Mouse (Mus musculus) forebrain, embryonic 16.5 days (tissue): ENCODE measurements around the gene Brd3os. TPM values are rescaled to one million over a fixed set of nuclear protein-coding genes. Genes with fewer than 3 reads are reported as not detected.

Experiments used
- ATAC-seq: fragments of 200-750 bp; cut with Nextera tagmentation; 2 replicates; pipeline ENCODE4 v1.8.0; 2017; ENCODE audit warnings: mild to moderate bottlenecking, moderate library complexity
- H3K27ac ChIP-seq: fragments of 300-500 bp; sonication (generic); 2 replicates; pipeline ENCODE4 v1.5.1; 2014; ENCODE audit warnings: low read length, control low read depth
- H3K27me3 ChIP-seq: fragments of 300-500 bp; sonication (generic); replicated peaks from 2 replicates; pipeline ENCODE4 v1.6.1; 2014; ENCODE audit warnings: low read length; ENCODE audit not compliant: control insufficient read depth, insufficient read depth
- H3K36me3 ChIP-seq: fragments of 300-500 bp; sonication (generic); 2 replicates; pipeline ENCODE4 v1.6.1; 2014; ENCODE audit not compliant: control insufficient read depth, insufficient read depth
- H3K4me1 ChIP-seq: fragments of 300-500 bp; sonication (generic); replicated peaks from 2 replicates; pipeline ENCODE4 v1.6.1; 2014; ENCODE audit warnings: low read length; ENCODE audit not compliant: control insufficient read depth, insufficient read depth
- H3K4me2 ChIP-seq: fragments of 300-500 bp; sonication (generic); 2 replicates; pipeline ENCODE4 v1.6.1; 2014; ENCODE audit warnings: mild to moderate bottlenecking, low read length, control low read depth
- H3K4me3 ChIP-seq: fragments of 300-500 bp; sonication (generic); replicated peaks from 2 replicates; pipeline ENCODE4 v1.5.1; 2014; ENCODE audit warnings: mild to moderate bottlenecking, low read length, control low read depth
- H3K9ac ChIP-seq: fragments of 300-500 bp; sonication (generic); replicated peaks from 2 replicates; pipeline ENCODE4 v1.6.1; 2014; ENCODE audit warnings: low read depth, low read length, control low read depth
- H3K9me3 ChIP-seq: fragments of 300-500 bp; sonication (generic); 2 replicates; pipeline ENCODE4 v1.6.1; 2016; ENCODE audit warnings: low read length; ENCODE audit not compliant: control insufficient read depth
- WGBS: fragments of 180-500 bp; shearing (Covaris S2); extraction: QIAGEN DNeasy Blood & Tissue Kit; methylation state at CpG from one replicate; pipeline ENCODE4 v1.1.7; 2014; 5-methylcytosine and 5-hydroxymethylcytosine counted together
- polyA plus RNA-seq: library from polyadenylated mRNA; unstranded; fragments of >200 nt; fragmentation: Nextera tagmentation; extraction: Ambion mirVana; gene quantifications from 2 replicates; pipeline ENCODE4 v1.2.1, GENCODE M21; 2015

Gene Brd3os
- polyA plus RNA-seq, 1 experiment from 2014 or later: 34.3 TPM

DNA sequence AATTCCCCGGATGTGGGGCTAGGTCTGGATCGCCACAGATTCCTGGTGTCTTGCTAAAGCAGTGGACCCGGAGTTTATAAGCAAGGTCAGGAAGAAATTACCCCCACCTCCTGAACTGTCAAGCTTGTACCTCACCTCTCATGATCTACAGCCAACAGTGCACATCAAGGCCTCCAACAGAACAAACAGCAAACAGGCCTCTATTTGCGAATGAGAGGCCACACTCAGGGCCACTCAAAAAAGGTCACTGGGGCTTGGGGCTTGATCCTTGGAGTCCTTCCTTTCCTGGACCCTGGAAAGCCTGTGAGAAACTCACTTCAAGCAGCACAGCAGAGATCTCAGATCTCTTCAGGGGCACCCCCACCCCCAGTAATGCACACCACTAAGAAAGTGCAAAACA lies 31.8 kb downstream of the Brd3os start:
- peak overlapping the region; percentile 95 for H3K9ac ChIP-seq
- H3K27me3 ChIP-seq: no peaks in the 10 kb centered on the region
- 28% methylated on average over 4 of the region's 4 CpGs for WGBS
- peaks cover 43% of the 10 kb centered on the region for H3K4me1 ChIP-seq
- H3K36me3 ChIP-seq: no peaks in the 10 kb centered on the region; the same call in 1 of the 2 replicates
- H3K9me3 ChIP-seq: no peaks in the 10 kb centered on the region
- ATAC-seq: no peak
- H3K27ac ChIP-seq: no peak overlapping the region
- peak overlapping the region; percentile 83 for H3K4me2 ChIP-seq
- peak overlapping the region; percentile 99 for H3K4me3 ChIP-seq

DNA sequence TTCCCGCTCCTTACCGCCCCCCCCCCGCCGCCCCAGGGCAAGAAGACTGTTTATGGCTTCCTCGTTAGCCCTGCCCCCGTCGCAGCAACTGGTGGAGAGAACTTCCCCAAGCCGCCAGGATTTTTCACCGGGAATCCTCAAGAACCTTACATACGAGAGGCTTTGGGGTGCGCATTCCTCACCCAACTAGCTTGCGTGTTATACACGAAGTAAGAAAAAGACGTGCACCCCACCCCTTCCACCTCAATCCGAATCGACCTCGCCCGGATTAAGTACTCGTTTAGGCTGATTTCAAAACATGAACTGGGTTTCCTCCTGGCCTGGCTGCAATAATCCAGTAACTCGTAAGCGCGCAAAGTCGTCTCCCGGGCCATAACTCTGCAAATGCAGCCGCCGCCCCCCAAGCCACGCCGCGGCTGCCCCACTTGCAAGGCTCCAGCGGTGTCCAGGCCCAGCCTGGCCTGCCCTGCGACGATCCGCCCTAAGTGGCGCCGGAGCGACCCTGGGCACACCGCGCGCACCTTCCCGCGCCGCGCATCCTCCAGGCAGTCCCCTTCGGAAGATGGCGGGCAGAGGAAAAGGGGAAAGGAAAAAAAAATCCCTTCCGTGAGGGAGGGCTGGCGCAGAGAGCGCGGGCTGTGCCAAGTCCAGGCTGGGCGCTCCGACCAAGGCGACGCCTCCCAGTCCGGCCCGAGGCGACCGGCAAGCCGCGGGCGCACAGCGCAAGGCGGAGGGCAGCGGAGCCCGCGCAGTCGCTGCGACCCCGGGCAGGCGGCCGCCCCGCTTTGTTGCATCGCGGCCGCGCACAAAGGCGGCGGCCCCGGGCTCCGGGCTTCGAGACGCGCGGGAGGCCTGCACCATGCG lies 32.7 kb downstream of the Brd3os start:
- Histone ChIP-seq H3K9ac (peak overlapping the region; percentile 95), H3K4me2 (peak overlapping the region; percentile 83), H3K9me3 (no peaks in the 10 kb centered on the region), H3K27me3 (no peaks in the 10 kb centered on the region), H3K4me1 (peaks cover 43% of the 10 kb centered on the region), H3K36me3 (no peaks in the 10 kb centered on the region), H3K27ac (peak overlapping the region; percentile 95), H3K4me3 (peak overlapping the region; percentile 99)
- 0% methylated on average over 79 of the region's 84 CpGs for WGBS
- peak; percentile 44 for ATAC-seq

DNA sequence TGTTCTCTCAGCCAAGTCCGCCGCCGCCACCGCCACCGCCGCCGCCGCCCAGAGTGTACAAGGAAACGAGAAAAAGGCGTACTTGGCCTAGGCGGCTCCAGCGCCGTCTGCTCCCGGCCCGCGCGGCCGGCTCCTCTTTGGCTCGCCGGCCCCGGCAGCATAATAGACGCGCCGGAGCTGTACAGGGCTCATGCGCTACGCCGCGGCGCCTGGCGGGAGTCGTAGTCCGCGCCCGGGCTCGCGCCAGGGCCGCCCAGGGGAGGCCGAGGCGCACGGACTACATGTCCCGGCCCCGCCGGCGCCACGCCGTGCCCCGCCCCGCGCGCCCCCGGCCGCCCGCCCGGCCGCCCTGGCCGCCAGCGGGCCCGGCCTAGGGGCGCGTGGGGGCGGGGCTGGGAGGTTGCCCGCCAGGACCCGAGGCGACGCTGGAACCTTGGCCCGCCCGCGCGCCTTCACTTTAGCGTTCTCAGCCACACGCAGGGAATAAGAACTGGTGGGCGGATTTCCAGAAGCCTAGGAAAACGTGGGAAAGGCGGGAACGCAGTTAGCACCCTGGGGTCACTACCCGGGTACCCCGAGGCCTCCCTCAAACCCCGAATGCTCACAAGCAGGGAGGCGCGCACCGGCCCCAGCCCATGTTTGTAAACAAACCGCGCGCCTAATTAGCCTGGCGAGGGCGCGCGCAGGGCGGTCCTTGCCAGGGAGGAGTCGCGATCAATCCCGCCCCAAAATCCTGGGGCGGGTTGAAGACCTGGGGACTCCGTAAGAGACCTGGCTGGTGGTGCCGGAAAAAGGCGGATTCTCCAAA lies 33.6 kb downstream of the Brd3os start:
- Histone ChIP-seq H3K4me3 (peak overlapping the region; percentile 99), H3K9ac (peak overlapping the region; percentile 95), H3K4me1 (peaks cover 43% of the 10 kb centered on the region), H3K4me2 (peak overlapping the region; percentile 83), H3K27ac (peak overlapping the region; percentile 95), H3K36me3 (no peaks in the 10 kb centered on the region), H3K27me3 (no peaks in the 10 kb centered on the region), H3K9me3 (no peaks in the 10 kb centered on the region)
- ATAC-seq: peak; percentile 99
- under 1% methylated on average over 70 of the region's 96 CpGs for WGBS

DNA sequence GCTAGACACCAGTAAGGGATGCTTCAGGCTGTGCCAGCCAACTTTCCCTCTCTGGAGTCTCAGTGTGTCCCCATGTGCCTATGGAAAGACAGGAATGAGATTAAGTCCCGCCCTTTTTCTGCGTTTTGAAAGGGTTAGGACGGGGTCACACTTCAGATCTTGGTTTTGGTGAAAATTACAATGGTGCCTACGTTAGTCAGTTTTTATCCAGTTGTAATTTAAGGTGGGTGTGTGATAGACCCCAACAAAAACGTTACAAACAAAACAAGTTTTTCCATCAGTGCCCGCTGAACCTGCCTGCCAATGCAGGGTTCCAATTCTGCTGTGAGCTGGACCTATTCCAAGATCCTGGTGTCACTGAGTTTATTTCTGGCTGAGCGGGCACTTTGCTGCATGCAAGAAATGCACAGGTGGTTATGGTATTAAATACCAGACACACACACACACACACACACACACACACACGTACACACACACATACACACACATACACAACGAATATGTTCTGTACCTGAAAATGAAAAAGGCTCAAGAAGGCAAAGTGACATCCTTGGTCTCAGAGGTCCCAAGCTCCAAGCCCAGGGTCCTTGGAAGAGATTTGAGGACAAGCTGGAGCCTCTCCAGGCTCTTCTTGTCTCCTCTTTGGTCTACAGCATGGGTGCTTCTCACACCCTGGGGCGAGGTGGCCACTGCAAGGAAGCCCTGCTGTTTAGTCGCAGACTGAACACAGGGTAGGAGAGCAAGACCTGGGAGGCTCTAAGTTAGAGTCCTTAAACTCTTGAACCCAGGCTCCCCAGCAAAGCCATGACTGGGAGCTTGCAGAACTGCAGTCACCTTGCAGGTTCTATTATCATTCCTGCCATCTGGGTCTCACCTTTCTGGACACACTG lies 34.4 kb downstream of the Brd3os start:
- Histone ChIP-seq H3K9me3 (no peaks in the 10 kb centered on the region), H3K4me1 (peaks cover 35% of the 10 kb centered on the region), H3K36me3 (no peaks in the 10 kb centered on the region), H3K9ac (peak overlapping the region; percentile 95), H3K4me3 (peak overlapping the region; percentile 99), H3K4me2 (peak overlapping the region; percentile 74), H3K27me3 (no peaks in the 10 kb centered on the region), H3K27ac (peak overlapping the region; percentile 95)
- 19% methylated on average over 11 of the region's 11 CpGs for WGBS
- no peak for ATAC-seq

DNA sequence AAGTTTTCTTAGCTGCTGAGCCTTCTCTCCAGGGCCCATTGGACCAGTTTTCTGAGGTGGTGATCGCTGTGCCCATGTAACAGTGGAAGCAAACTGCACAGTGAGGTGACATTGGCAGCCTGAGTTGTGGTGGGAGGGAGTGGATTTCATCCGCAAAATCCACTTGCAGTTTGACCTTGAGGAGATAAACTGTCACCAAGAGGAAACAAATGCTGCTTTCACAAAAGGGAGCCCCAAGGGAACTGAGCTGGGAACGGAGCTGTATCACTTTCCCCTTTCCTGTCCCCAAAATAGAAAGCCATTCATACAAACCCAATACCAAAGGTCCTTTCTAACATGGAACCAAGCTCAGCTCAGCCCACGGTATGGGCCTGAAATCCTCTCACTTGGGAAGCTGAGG lies 37.7 kb downstream of the Brd3os start:
- no peaks in the 10 kb centered on the region for H3K27me3 ChIP-seq
- 78% methylated on average over 4 of the region's 4 CpGs for WGBS
- H3K9ac ChIP-seq: no peak overlapping the region
- H3K4me1 ChIP-seq: peaks cover 5% of the 10 kb centered on the region
- no peaks in the 10 kb centered on the region for H3K36me3 ChIP-seq
- H3K4me2 ChIP-seq: no peak overlapping the region
- H3K27ac ChIP-seq: no peak overlapping the region
- no peak overlapping the region for H3K4me3 ChIP-seq
- ATAC-seq: no peak
- no peaks in the 10 kb centered on the region for H3K9me3 ChIP-seq

DNA sequence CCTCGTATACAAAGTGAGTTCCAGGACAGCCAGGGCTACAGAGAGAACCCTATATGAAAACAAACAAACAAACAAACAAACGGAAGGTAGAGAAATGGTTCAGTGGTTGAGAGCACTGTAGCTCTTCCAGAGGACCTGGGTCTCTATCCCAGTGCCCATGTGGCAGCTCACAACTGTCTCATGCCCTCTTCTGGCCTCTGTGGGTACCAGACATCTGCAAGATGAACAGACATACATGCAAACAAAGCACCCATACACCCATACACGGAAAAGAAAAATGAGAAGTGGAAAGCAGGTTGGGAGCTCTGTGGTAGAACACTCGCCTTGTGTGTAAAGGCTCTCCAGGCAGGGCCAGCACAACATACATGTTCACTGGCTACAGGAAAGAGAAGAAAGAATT lies 38.2 kb downstream of the Brd3os start:
- Histone ChIP-seq H3K4me2 (no peak overlapping the region), H3K4me3 (no peak overlapping the region), H3K4me1 (peaks cover 5% of the 10 kb centered on the region), H3K27ac (no peak overlapping the region), H3K9me3 (no peaks in the 10 kb centered on the region), H3K9ac (no peak overlapping the region), H3K36me3 (no peaks in the 10 kb centered on the region), H3K27me3 (no peaks in the 10 kb centered on the region)
- WGBS: 74% methylated on average over 4 of the region's 4 CpGs
- ATAC-seq: no peak

DNA sequence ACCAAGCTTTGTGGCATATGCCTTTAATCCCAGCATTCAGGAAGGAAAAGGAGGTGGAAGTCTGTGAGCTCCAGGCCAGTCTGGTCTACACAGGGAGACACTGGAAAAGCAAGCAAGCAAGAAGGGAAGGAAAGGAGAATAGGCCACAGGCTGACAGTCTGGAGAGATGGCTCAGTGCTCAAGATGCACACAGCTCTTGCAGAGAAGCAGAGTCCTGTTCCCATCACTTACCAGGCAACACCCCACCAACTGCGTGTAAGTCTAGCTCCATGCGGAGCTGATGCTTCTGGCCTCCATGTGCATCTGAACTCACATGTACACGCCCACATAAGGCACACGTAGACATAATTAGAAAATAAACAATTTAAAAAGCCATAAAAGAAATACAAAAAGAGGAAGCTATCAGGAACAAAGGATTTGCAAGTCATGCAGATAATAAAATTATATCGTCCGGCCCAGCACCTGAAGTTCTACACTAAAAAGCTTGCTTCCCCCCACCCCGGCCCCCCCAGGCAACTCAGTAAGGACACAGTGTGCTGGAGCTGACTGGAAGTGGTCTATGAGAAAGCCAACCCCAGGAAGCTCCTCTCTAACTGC lies 40.2 kb downstream of the Brd3os start:
- WGBS: 76% methylated on average over 7 of the region's 7 CpGs
- Histone ChIP-seq H3K4me3 (no peak overlapping the region), H3K27ac (no peak overlapping the region), H3K4me1 (no peaks in the 10 kb centered on the region), H3K9ac (no peak overlapping the region), H3K4me2 (no peak overlapping the region), H3K36me3 (no peaks in the 10 kb centered on the region), H3K9me3 (no peaks in the 10 kb centered on the region), H3K27me3 (no peaks in the 10 kb centered on the region)
- no peak for ATAC-seq

DNA sequence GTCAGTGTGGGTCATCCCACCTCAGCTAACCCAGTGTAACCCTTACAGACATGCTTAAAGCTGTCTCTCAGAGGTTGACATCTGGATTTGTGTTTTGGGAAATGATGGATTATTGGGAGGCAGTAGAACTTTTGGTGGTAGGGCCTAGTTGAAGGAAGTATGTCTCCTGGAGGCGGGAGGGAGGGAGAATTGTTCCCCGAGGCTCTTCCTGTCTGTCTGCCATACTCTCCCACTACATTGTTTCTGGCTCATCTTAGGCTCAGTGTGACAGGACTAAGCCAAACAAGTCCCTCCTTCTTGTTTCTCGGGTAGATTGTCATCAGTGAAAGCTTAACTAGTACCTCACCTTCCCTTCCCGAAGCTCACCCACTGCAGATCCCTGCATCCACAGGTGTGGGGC lies 44.6 kb downstream of the Brd3os start:
- H3K4me1 ChIP-seq: no peaks in the 10 kb centered on the region
- no peak for ATAC-seq

More for the DNA sequence above, 44.6 kb downstream of the Brd3os start:
- Histone ChIP-seq H3K9me3 (no peaks in the 10 kb centered on the region), H3K4me2 (no peak overlapping the region), H3K27me3 (no peaks in the 10 kb centered on the region), H3K36me3 (no peaks in the 10 kb centered on the region), H3K4me3 (no peak overlapping the region), H3K27ac (no peak overlapping the region), H3K9ac (no peak overlapping the region)
- 81% methylated on average over 4 of the region's 4 CpGs for WGBS
